Mouse (Mus musculus): Measurements from ENCODE around the gene Tfcp2.

GRCm38 (mm10) chr15:100478925-100479324 lies 72.9 kb downstream of the Tfcp2 start:
- no peak for TF ChIP-seq CTCF (IDR thresholded peaks at IDR 0.05; ENCODE audit: low read depth)
- no peak for TF ChIP-seq EP300 (IDR thresholded peaks at IDR 0.05; ENCODE audit: low read depth)

Data from heart, postnatal 0 days (tissue).